In the genomic region with DNA sequence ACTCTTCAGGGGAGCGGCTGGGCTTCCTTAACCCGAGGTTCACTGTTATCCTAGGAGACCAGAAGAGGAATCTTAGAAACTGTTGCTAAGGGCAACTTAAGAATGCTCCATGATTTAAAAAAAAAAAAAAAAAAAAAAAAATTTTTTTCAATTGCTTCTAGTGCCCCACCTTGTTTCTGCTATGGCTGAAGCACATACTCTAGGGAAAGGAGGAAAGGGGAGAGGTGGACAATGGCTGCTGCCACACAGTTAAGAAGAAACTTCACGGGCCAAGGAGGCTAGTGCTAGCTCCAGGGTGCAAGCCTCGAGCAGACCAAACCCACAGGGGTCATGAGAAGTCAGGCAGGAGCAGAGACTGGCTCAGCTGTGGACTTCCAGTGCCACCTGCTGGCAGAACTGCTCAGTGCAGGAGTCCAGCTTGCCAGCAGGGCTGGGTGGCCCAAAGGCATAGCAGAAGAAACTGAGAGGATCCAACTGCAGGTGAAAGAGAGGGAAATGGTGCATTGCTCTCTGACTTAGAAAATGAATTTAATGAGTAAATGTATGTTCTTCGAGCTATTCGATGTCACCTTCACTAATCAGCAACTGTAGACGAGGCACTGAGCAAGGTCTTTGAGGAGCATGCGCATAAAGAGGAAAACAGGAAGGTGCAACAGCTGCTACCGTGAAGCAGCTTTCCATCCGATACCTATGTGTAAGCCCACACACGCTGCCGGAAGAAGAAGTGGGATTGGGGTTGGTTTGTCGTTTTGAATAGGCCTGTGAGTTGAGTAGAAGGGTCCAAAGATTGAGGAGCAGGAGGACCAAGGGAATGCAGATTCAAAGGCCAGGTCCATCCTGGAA, we compare ENCODE assay signal across 8 mouse cellular contexts. TPM values are rescaled to one million over a fixed set of nuclear protein-coding genes. Genes with fewer than 3 reads are reported as not detected.
DNase-seq lines count a peak whose midpoint lies in the region; ATAC-seq and TF ChIP-seq lines count a peak whose summit lies in the region.

No protein-coding gene starts in this region.

- H3K36me3 ChIP-seq in heart, embryonic 14.5 days (ENCODE audit: control insufficient read depth, insufficient read depth, low read length) = no peaks in the 10 kb centered on the region
- no peaks in the 10 kb centered on the region for H3K36me3 ChIP-seq in kidney, postnatal 0 days (ENCODE audit: insufficient read depth, low read length)
- H3K36me3 ChIP-seq in liver, embryonic 11.5 days (ENCODE audit: control insufficient read depth, insufficient read depth, low read length) = no peaks in the 10 kb centered on the region; the same call in 1 of the 2 replicates
- H3K36me3 ChIP-seq in splenic B cell, adult 2 months (ENCODE audit: control insufficient read depth, insufficient read depth, low read length, poor library complexity, severe bottlenecking) = no peaks in the 10 kb centered on the region

- H3K4me1 ChIP-seq in embryonic fibroblast, embryonic 13.5 days (ENCODE audit: control insufficient read depth, insufficient read depth, low read length) = peaks cover 6% of the 10 kb centered on the region; the same call in 1 of the 2 replicates
- H3K4me1 ChIP-seq in heart, embryonic 14.5 days (ENCODE audit: control insufficient read depth in 2 of 2, insufficient read depth in 2 of 2, low read length in 2 of 2) = 0 out of 4 replicates have a peak, but pooled peaks cover 0 to 5% of the 10 kb centered on the region in 2 experiments
- 0 out of 2 replicates have a peak, but pooled peaks cover 6% of the 10 kb centered on the region for H3K4me1 ChIP-seq in kidney, postnatal 0 days (replicated peaks; ENCODE audit: insufficient read depth, low read length)
- peaks cover 16% of the 10 kb centered on the region; the same call in 1 of the 2 replicates for H3K4me1 ChIP-seq in liver, embryonic 11.5 days (replicated peaks; ENCODE audit: control insufficient read depth, insufficient read depth, low read length)

- H3K9ac ChIP-seq in heart, embryonic 14.5 days (ENCODE audit: low read length) = no peak overlapping the region
- H3K9ac ChIP-seq in kidney, postnatal 0 days (ENCODE audit: low read depth, low read length) = no peak overlapping the region
- no peak overlapping the region for H3K9ac ChIP-seq in liver, embryonic 11.5 days (ENCODE audit: low read depth, low read length)

- peak; percentile 99 for TF ChIP-seq CTCF in embryonic fibroblast, embryonic 13.5 days (IDR thresholded peaks at IDR 0.05; ENCODE audit: borderline replicate concordance, insufficient read depth, low read length)
- TF ChIP-seq CTCF in kidney, postnatal 0 days (IDR thresholded peaks at IDR 0.05; ENCODE audit: low read depth) = peak; percentile 99

- H3K9me3 ChIP-seq in heart, embryonic 14.5 days (ENCODE audit: control insufficient read depth, low read length) = no peaks in the 10 kb centered on the region
- no peaks in the 10 kb centered on the region for H3K9me3 ChIP-seq in kidney, postnatal 0 days (replicated peaks; ENCODE audit: low read length)
- H3K9me3 ChIP-seq in liver, embryonic 11.5 days (ENCODE audit: control insufficient read depth, low read length) = no peaks in the 10 kb centered on the region

- peak; percentile 61 for ATAC-seq in heart, embryonic 14.5 days (ENCODE audit: insufficient number of reproducible peaks, insufficient read depth, low FRiP score, low read depth)
- peak; percentile 61 for ATAC-seq in kidney, postnatal 0 days (replicated peaks; ENCODE audit: low FRiP score, low read depth)
- ATAC-seq in liver, embryonic 11.5 days (replicated peaks; ENCODE audit: low FRiP score) = peak; percentile 82

- no peak overlapping the region for H3K4me3 ChIP-seq in embryonic fibroblast, embryonic 13.5 days (ENCODE audit: insufficient read depth, low read length)
- no peak overlapping the region for H3K4me3 ChIP-seq in heart, embryonic 14.5 days (ENCODE audit: control insufficient read depth in 1 of 2, insufficient read depth in 1 of 2, low read depth in 1 of 2, low read length in 2 of 2)
- no peak overlapping the region for H3K4me3 ChIP-seq in kidney, postnatal 0 days (replicated peaks; ENCODE audit: low read depth, low read length)
- no peak overlapping the region for H3K4me3 ChIP-seq in liver, embryonic 11.5 days (ENCODE audit: low read depth, low read length)

- no peaks in the 10 kb centered on the region for H3K27me3 ChIP-seq in heart, embryonic 14.5 days (ENCODE audit: control insufficient read depth, insufficient read depth, low read length)
- no peaks in the 10 kb centered on the region for H3K27me3 ChIP-seq in kidney, postnatal 0 days (ENCODE audit: insufficient read depth, low read length)
- no peaks in the 10 kb centered on the region for H3K27me3 ChIP-seq in liver, embryonic 11.5 days (replicated peaks; ENCODE audit: control insufficient read depth, insufficient read depth, low read length)
- no peaks in the 10 kb centered on the region for H3K27me3 ChIP-seq in splenic B cell, adult 2 months (ENCODE audit: control insufficient read depth, insufficient read depth, low read length, poor library complexity, severe bottlenecking)

- no peak overlapping the region for H3K27ac ChIP-seq in embryonic fibroblast, embryonic 13.5 days (ENCODE audit: insufficient read depth, low read length)
- H3K27ac ChIP-seq in heart, embryonic 14.5 days (replicated peaks in 1 of 2; ENCODE audit: control insufficient read depth in 1 of 2, insufficient read depth in 1 of 2, low read depth in 2 of 2, low read length in 2 of 2) = no peak overlapping the region
- H3K27ac ChIP-seq in kidney, postnatal 0 days = no peak overlapping the region
- H3K27ac ChIP-seq in liver, embryonic 11.5 days (ENCODE audit: low read depth, low read length) = no peak overlapping the region

- WGBS in heart, embryonic 14.5 days = 30% methylated on average over 13 of the region's 13 CpGs
- WGBS in kidney, postnatal 0 days = 38% methylated on average over 13 of the region's 13 CpGs
- WGBS in liver, embryonic 11.5 days = 33% methylated on average over 13 of the region's 13 CpGs

- peak; percentile 96 for DNase-seq in A20 (ENCODE audit: low read depth, low spot score)
- DNase-seq in adrenal gland, postnatal 4 days (ENCODE audit: low spot score in 2 of 2) = peak; percentile 73 to 81
- peak; percentile 85 for DNase-seq in kidney, postnatal 0 days (ENCODE audit: low spot score)
- peak; percentile 80 for DNase-seq in liver, embryonic 11.5 days (ENCODE audit: low spot score)
- peak; percentile 72 to 85 for DNase-seq in natural killer cell, adult 2 months (ENCODE audit: low spot score in 2 of 2)
- peak; percentile 93 for DNase-seq in splenic B cell, adult 2 months (ENCODE audit: low read depth, low spot score)

- no peak overlapping the region for H3K4me2 ChIP-seq in heart, embryonic 14.5 days (ENCODE audit: low read length)
- H3K4me2 ChIP-seq in kidney, postnatal 0 days (ENCODE audit: low read length) = no peak overlapping the region
- H3K4me2 ChIP-seq in liver, embryonic 11.5 days = no peak overlapping the region

- TF ChIP-seq POLR2A in embryonic fibroblast, embryonic 13.5 days (IDR thresholded peaks at IDR 0.05; ENCODE audit: low read depth, low read length) = no peak

RNA-seq across cellular contexts. Expression of a gene that starts 14.3 kb away (rescaled TPM):
- 10 to 100 TPM; 63.9 to 66.3 TPM for total RNA-seq in adrenal gland, postnatal 4 days (2021)
- 31.5 and 36.2 TPM in 2 replicates for polyA plus RNA-seq in embryonic fibroblast, embryonic 13.5 days (2011; ENCODE audit: insufficient read length, low read depth, missing spikeins)
- polyA plus RNA-seq in heart, embryonic 14.5 days (2014; fragmentation: Nextera tagmentation; extraction: Ambion mirVana) = 26.9 and 28.6 TPM in 2 replicates
- polyA plus RNA-seq in kidney, postnatal 0 days (2015; fragmentation: Nextera tagmentation; extraction: Ambion mirVana) = 27.9 and 30.2 TPM in 2 replicates
- polyA plus RNA-seq in liver, embryonic 11.5 days (2014; fragmentation: Nextera tagmentation; extraction: Ambion mirVana) = 27.4 and 30.2 TPM in 2 replicates
